Mouse (Mus musculus) heart, embryonic 16.5 days (tissue): ENCODE results near the gene Cd6. TPM values are rescaled to one million over a fixed set of nuclear protein-coding genes. Genes with fewer than 3 reads are reported as not detected.
A peak's percentile ranks its signal among the peaks of the same experiment; 100 is the strongest.

Source experiments
- ATAC-seq: fragments of 200-750 bp; cut with Nextera tagmentation; replicated peaks from 2 replicates; pipeline ENCODE4 v1.8.0; 2017; ENCODE audit warnings: moderate number of reproducible peaks; ENCODE audit not compliant: insufficient read depth, low FRiP score; ENCODE audit errors: extremely low read depth
- H3K27ac ChIP-seq: fragments of 300-500 bp; sonication (generic); 2 replicates; pipeline ENCODE4 v1.5.1; 2014; ENCODE audit warnings: mild to moderate bottlenecking, low read length, control low read depth, moderate library complexity
- H3K27me3 ChIP-seq: fragments of 300-500 bp; sonication (generic); 2 replicates; pipeline ENCODE4 v1.6.1; 2014; ENCODE audit warnings: low read length, mixed read lengths; ENCODE audit not compliant: control insufficient read depth, insufficient read depth
- H3K36me3 ChIP-seq: fragments of 300-500 bp; sonication (generic); 2 replicates; pipeline ENCODE4 v1.6.1; 2014; ENCODE audit not compliant: control insufficient read depth, insufficient read depth
- H3K4me1 ChIP-seq: fragments of 300-500 bp; sonication (generic); 2 replicates; pipeline ENCODE4 v1.6.1; 2014; ENCODE audit warnings: low read length, mixed read lengths; ENCODE audit not compliant: control insufficient read depth, insufficient read depth
- H3K4me2 ChIP-seq: fragments of 300-500 bp; sonication (generic); 2 replicates; pipeline ENCODE4 v1.6.1; 2014; ENCODE audit warnings: low read depth, mild to moderate bottlenecking, control low read depth, low read length
- H3K4me3 ChIP-seq: fragments of 300-500 bp; sonication (generic); 2 replicates; pipeline ENCODE4 v1.5.1; 2014; ENCODE audit warnings: mild to moderate bottlenecking, control low read depth, low read length
- H3K9ac ChIP-seq: fragments of 300-500 bp; sonication (generic); 2 replicates; pipeline ENCODE4 v1.6.1; 2014; ENCODE audit warnings: low read length, control low read depth
- H3K9me3 ChIP-seq: fragments of 300-500 bp; sonication (generic); replicated peaks from 2 replicates; pipeline ENCODE4 v1.6.1; 2016; ENCODE audit warnings: low read length; ENCODE audit not compliant: control insufficient read depth
- WGBS: fragments of 180-500 bp; shearing (Covaris S2); extraction: QIAGEN DNeasy Blood & Tissue Kit; methylation state at CpG from one replicate; pipeline ENCODE4 v1.1.7; 2014; 5-methylcytosine and 5-hydroxymethylcytosine counted together
- polyA plus RNA-seq: library from polyadenylated mRNA; unstranded; fragments of >200 nt; fragmentation: Nextera tagmentation; extraction: Ambion mirVana; gene quantifications from 2 replicates; pipeline ENCODE4 v1.2.1, GENCODE M21; 2015

Gene Cd6
- 0.91 and 4.3 TPM in 2 replicates for polyA plus RNA-seq

GRCm38 (mm10) chr19:10829436-10830175, at the start of gene Cd6:
Cd6 (minus strand) TSS chr19:10830058.
- Histone ChIP-seq H3K36me3 (no peaks in the 10 kb centered on the region), H3K9me3 (no peaks in the 10 kb centered on the region), H3K4me2 (no peak within 1 kb of the TSS), H3K4me3 (no peak within 1 kb of the TSS), H3K9ac (no peak within 1 kb of the TSS), H3K27me3 (no peaks in the 10 kb centered on the region), H3K4me1 (no peaks in the 10 kb centered on the region), H3K27ac (no peak within 1 kb of the TSS)
- ATAC-seq: no peak
- 82% methylated on average over 16 of the region's 16 CpGs for WGBS

DNA sequence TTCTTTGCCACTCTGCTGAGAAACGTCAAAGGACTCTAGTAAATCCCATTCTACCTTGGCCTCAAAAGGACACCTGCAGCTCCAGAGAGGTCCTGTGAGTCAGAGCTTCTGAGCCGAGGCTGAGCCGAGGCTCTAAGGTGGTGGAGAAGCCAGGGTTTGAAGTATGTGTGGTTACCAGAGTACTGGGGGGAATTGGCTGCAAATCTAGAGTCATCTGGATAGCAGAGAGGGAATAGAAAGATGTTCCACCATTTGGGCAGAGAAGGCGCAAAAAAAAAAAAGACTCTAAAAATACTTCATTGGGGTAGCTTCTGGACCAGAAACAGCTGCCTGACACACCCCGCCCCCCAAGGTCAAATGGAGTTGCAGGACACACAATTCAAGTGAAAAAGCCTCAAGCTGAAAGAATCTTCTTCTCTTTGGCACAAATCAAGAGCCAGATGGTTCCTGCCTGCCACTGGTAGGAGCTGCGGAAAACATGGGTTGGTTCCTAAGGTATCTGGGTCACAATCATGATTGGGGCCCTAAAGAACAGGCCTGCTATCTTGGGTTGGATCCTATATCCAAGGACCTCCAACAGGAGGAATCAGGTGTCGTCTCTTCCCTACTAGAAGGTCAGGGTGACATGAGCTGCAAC, 48.5 kb upstream of the Cd6 start:
- ATAC-seq: no peak
- no peak overlapping the region for H3K9ac ChIP-seq
- H3K4me3 ChIP-seq: no peak overlapping the region
- no peak overlapping the region for H3K4me2 ChIP-seq
- no peaks in the 10 kb centered on the region for H3K27me3 ChIP-seq
- WGBS: 79% methylated on average over 7 of the region's 7 CpGs
- peaks cover 14% of the 10 kb centered on the region for H3K4me1 ChIP-seq
- peaks cover 8% of the 10 kb centered on the region for H3K36me3 ChIP-seq
- H3K27ac ChIP-seq: no peak overlapping the region
- H3K9me3 ChIP-seq: no peaks in the 10 kb centered on the region

GRCm38 (mm10) chr19:10871328-10871961, 41.6 kb upstream of the Cd6 start:
- Histone ChIP-seq H3K27ac (no peak overlapping the region), H3K4me1 (peaks cover 15% of the 10 kb centered on the region), H3K27me3 (no peaks in the 10 kb centered on the region), H3K4me3 (no peak overlapping the region), H3K4me2 (no peak overlapping the region), H3K36me3 (peaks cover 32% of the 10 kb centered on the region), H3K9me3 (no peaks in the 10 kb centered on the region), H3K9ac (no peak overlapping the region)
- 74% methylated on average over 14 of the region's 14 CpGs for WGBS
- no peak for ATAC-seq

GRCm38 (mm10) chr19:10870676-10871075, 40.8 kb upstream of the Cd6 start:
- H3K4me3 ChIP-seq: no peak overlapping the region

GRCm38 (mm10) chr19:10869886-10870527, 40.1 kb upstream of the Cd6 start, which contains the start of gene Tmem132a:
Tmem132a (minus strand) TSS chr19:10869940.
- H3K27ac ChIP-seq: peak within 1 kb of the TSS; percentile 70
- H3K9me3 ChIP-seq: no peaks in the 10 kb centered on the region
- H3K27me3 ChIP-seq: no peaks in the 10 kb centered on the region
- H3K4me1 ChIP-seq: peaks cover 15% of the 10 kb centered on the region
- peak within 1 kb of the TSS; percentile 88 for H3K9ac ChIP-seq
- H3K4me2 ChIP-seq: peak within 1 kb of the TSS; percentile 84
- no peak for ATAC-seq
- H3K36me3 ChIP-seq: peaks cover 42% of the 10 kb centered on the region
- 9% methylated on average over 8 of the region's 8 CpGs for WGBS
- peak within 1 kb of the TSS; percentile 83 for H3K4me3 ChIP-seq

More at GRCm38 (mm10) chr19:10870676-10871075, 40.8 kb upstream of the Cd6 start:
- Histone ChIP-seq H3K4me2 (no peak overlapping the region), H3K9ac (no peak overlapping the region), H3K4me1 (peaks cover 15% of the 10 kb centered on the region), H3K36me3 (peaks cover 35% of the 10 kb centered on the region), H3K9me3 (no peaks in the 10 kb centered on the region), H3K27ac (no peak overlapping the region), H3K27me3 (no peaks in the 10 kb centered on the region)
- no peak for ATAC-seq
- WGBS: 87% methylated on average over 3 of the region's 3 CpGs

DNA sequence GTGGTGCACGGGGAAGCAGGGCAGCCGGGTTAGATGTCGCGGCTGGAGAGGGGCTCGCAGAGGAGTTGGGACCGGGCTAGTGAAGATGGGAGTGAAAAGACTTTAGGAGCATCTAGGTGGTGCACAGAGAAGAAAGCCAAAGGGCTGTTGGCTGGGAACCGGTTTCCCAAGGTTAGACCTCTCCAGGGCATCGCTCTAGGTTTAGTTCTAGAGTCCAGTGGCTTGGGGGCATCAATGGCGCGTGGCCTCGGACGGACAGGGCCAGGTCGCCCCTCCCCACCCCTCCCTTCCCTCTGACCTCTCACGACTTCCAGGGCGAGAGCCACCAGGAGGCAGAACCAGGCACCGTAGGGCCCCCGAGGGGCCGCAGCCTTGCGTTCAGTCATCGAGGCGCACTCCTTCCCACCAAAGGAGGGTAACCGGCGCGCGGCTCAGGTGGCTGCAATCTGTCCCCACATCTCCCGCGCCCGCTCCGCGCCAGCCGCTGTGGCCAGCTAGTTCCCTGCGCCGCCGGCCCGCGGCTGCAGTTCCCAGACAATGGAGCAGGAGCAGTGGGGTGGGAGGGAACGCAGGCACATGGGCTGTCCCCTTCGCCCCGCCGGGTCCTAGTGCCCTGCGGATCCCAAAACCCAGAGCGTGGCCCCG, 39.5 kb upstream of the Cd6 start:
- peaks cover 44% of the 10 kb centered on the region for H3K36me3 ChIP-seq

DNA sequence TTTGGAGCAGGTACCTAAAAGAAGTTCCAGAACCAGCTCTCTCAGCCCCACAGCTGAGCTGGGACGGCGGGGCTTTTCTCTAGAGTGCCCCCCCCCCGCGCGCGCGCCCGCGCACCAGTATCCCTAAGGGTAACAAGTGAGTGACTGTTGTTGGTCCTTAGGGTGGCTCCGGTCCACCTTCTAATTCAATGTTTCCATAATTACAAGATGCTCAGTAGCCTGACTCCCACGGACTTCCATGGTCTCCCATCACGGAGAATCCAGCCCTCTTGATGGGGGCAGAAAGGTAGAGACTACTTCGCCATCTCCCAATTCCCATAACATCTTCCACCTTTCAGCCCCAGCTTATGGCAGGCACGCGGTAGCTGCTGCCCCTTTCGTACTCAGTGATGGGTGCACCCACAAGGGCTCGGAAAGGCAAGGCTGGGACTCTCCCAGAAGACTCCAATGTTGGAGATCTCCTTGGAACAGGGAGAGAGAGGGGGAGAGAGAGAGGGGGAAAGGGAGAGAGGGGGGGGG, 38.8 kb upstream of the Cd6 start:
- H3K9ac ChIP-seq: peak overlapping the region; percentile 88
- H3K27me3 ChIP-seq: no peaks in the 10 kb centered on the region
- no peak overlapping the region for H3K27ac ChIP-seq
- peak overlapping the region; percentile 84 for H3K4me2 ChIP-seq
- WGBS: 1% methylated on average over 17 of the region's 17 CpGs
- H3K4me3 ChIP-seq: peak overlapping the region; percentile 83
- H3K36me3 ChIP-seq: peaks cover 46% of the 10 kb centered on the region
- no peak for ATAC-seq
- H3K9me3 ChIP-seq: no peaks in the 10 kb centered on the region
- peaks cover 15% of the 10 kb centered on the region for H3K4me1 ChIP-seq

More for the DNA sequence above, 39.5 kb upstream of the Cd6 start:
- H3K27me3 ChIP-seq: no peaks in the 10 kb centered on the region
- peak overlapping the region; percentile 83 for H3K4me3 ChIP-seq
- peak overlapping the region; percentile 70 for H3K27ac ChIP-seq
- peak overlapping the region; percentile 88 for H3K9ac ChIP-seq
- H3K9me3 ChIP-seq: no peaks in the 10 kb centered on the region
- H3K4me2 ChIP-seq: peak overlapping the region; percentile 84
- under 1% methylated on average over 43 of the region's 43 CpGs for WGBS
- H3K4me1 ChIP-seq: peaks cover 15% of the 10 kb centered on the region
- peak; percentile 91 for ATAC-seq

DNA sequence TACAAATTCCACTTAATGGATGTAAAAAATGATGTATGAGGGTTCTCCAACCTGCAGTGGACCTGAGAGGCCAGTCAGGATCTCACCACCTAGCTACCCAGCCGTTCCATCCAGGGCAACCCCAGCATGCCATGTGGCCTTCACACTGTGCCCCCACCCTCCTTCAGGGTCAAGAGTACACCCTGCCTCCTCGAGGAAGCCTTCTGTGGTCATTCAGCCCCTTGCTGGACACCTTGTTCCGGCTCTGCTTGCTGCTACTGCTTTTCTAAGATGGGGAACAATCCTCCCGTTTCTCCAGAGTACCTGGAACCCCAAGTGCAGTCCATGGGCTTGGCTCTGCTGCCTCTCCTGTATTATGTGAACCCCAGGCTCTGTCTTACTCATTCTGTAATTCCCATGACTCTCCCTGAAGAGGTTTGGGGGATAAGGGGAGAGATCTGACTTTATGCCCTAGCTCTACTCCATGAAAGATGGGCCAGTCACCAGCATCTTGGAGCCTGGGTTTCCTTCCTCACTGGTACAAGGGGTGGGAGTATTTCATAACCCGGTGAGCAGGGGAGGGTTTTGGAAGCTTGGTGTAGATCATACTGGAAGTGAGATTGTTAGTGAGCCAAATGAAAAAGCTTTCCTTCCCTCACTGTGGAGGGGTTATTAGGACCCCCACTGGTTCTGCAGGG, 38.2 kb upstream of the Cd6 start:
- Histone ChIP-seq H3K9ac (peak overlapping the region; percentile 88), H3K9me3 (no peaks in the 10 kb centered on the region), H3K27me3 (no peaks in the 10 kb centered on the region), H3K4me2 (peak overlapping the region; percentile 84), H3K4me1 (peaks cover 15% of the 10 kb centered on the region), H3K4me3 (peak overlapping the region; percentile 83), H3K27ac (no peak overlapping the region), H3K36me3 (peaks cover 45% of the 10 kb centered on the region)
- ATAC-seq: no peak
- 41% methylated on average over 5 of the region's 5 CpGs for WGBS
